Mouse (Mus musculus) midbrain, embryonic 10.5 days (tissue): ENCODE data around the gene Cbx3. TPM values are rescaled to one million over a fixed set of nuclear protein-coding genes. Genes with fewer than 3 reads are reported as not detected.
"Not testable (repeated sequence)": the region's sequence is repeated elsewhere in the genome, so short reads cannot be mapped to it uniquely, and the experiment has no call there.

Experiments used
- DNase-seq: peaks from one replicate; pipeline ENCODE4 v3.0.0-alpha.2; 2017; ENCODE audit warnings: low spot score
- H3K27ac ChIP-seq: fragments of 300-500 bp; sonication (generic); replicated peaks from 2 replicates; pipeline ENCODE4 v1.5.1; 2016; ENCODE audit warnings: mild to moderate bottlenecking
- H3K27me3 ChIP-seq: fragments of 300-500 bp; sonication (generic); 2 replicates; pipeline ENCODE4 v1.6.1; 2016; ENCODE audit warnings: low read depth, mild to moderate bottlenecking; ENCODE audit not compliant: poor library complexity, severe bottlenecking
- H3K36me3 ChIP-seq: fragments of 300-500 bp; sonication (generic); 2 replicates; pipeline ENCODE4 v1.6.1; 2016; ENCODE audit warnings: mild to moderate bottlenecking, moderate library complexity
- H3K4me1 ChIP-seq: fragments of 300-500 bp; sonication (generic); 2 replicates; pipeline ENCODE4 v1.6.1; 2016
- H3K4me3 ChIP-seq: fragments of 300-500 bp; sonication (generic); 2 replicates; pipeline ENCODE4 v1.5.1; 2016; ENCODE audit warnings: mild to moderate bottlenecking, moderate library complexity
- H3K9me3 ChIP-seq: fragments of 300-500 bp; sonication (generic); replicated peaks from 2 replicates; pipeline ENCODE4 v1.6.1; 2016; ENCODE audit warnings: mild to moderate bottlenecking
- WGBS: fragments of 180-500 bp; shearing (Covaris S2); methylation state at CpG from one replicate; pipeline ENCODE4 v1.1.7; 2016; 5-methylcytosine and 5-hydroxymethylcytosine counted together
- polyA plus RNA-seq: library from polyadenylated mRNA; unstranded; fragments of >200 nt; fragmentation: Nextera tagmentation; extraction: Ambion mirVana; gene quantifications from 2 replicates; pipeline ENCODE4 v1.2.1, GENCODE M21; 2016

Cbx3 gene
- polyA plus RNA-seq, 1 experiment from 2014 or later: 692 TPM

DNA sequence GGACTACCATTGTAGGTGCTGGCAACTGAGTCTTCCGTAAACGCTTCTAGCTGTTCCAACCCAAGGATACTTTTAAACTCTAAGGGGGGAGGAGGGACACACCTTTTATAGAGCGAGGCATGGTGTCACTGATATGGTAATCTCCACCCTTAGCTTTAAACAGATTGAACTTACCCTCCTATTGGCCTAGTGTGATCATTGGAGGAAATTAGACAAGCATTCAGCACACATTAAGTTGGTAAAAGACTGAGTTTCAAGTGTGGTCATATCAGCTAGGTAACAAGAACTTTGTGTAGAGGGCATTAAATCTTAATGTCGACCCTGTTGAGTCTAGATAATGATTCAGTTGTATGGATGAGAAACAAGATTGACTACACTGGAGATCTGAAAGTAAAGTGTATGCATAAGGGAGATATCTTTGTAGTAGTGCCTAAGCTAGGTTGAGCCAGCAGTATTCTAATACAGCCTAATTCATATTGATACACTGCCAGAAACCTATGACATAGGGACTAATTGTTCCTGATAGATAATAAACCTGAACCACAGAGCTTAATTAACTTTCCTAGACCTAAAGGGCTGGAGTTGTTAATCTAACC, 9.1 kb downstream of the Cbx3 start:
- H3K4me1 ChIP-seq: no peaks in the 10 kb centered on the region; the same call in 1 of the 2 replicates
- WGBS: 94% methylated on average over 4 of the region's 4 CpGs
- no peaks in the 10 kb centered on the region for H3K9me3 ChIP-seq
- DNase-seq: no peak
- H3K36me3 ChIP-seq: peaks cover 89% of the 10 kb centered on the region
- no peaks in the 10 kb centered on the region for H3K27me3 ChIP-seq
- no peak overlapping the region for H3K27ac ChIP-seq
- H3K4me3 ChIP-seq: no peak overlapping the region

DNA sequence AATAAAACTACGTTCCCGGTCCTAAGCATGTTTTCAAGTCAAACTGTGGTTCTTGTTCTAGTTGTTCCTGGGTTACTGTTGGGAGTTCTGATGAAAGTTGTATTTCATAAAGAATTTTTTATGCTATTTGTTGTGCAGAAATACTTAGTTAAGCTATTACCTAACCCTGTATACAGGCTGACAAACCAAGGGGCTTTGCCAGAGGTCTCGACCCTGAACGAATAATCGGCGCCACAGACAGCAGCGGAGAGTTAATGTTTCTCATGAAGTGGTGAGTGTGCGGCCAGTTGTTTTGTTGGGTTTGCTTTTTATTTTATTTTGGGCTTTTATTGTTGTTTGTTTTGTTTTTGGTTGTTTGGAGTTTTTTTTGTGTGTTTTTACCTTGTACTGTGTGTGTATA, 11.4 kb downstream of the Cbx3 start:
- 96% methylated on average over 8 of the region's 8 CpGs for WGBS
- Histone ChIP-seq H3K4me3 (no peak overlapping the region), H3K4me1 (no peaks in the 10 kb centered on the region), H3K27ac (no peak overlapping the region), H3K36me3 (peaks cover 73% of the 10 kb centered on the region), H3K27me3 (no peaks in the 10 kb centered on the region), H3K9me3 (no peaks in the 10 kb centered on the region)
- no peak for DNase-seq

DNA sequence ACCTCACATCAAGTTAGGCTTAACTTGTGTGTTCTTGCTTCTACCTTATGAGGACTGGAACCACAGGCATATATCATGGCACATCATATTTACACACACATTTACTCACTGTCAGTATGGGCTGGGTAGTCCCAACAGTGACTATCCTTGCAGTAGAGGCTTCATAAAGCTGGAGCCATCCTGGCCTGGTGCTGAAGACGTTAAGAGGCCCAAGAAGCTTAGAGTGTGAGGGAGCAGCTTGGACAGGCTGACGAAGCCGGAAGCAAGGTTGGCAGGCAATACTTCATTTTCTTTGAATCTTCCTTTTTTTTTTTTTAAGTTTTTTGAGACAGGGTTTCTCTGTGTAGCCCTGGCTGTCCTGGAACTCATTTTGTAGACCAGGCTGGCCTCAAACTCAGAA, 13.7 kb downstream of the Cbx3 start:
- 94% methylated on average over 3 of the region's 3 CpGs for WGBS
- Histone ChIP-seq H3K27me3 (no peaks in the 10 kb centered on the region), H3K4me1 (no peaks in the 10 kb centered on the region), H3K27ac (no peak overlapping the region), H3K36me3 (peaks cover 50% of the 10 kb centered on the region), H3K9me3 (no peaks in the 10 kb centered on the region; the same call in 1 of the 2 replicates), H3K4me3 (no peak overlapping the region)
- DNase-seq: peak; percentile 8

DNA sequence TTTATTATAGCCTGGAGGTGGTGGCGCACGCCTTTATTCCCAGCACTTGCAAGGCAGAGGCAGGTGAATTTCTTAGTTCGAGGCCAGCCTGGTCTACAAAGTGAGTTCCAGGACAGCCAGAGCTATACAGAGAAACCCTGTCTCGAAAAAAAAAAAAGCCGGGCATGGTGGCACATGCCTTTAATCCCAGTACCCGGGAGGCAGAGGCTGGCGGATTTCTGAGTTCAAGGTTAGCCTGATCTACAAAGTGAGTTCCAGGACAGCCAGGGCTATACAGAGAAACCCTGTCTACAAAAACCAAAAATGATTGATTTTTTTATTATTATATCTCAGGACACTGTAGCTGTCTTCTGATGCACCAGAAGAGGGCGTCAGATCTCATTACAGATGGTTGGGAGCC, 14.4 kb downstream of the Cbx3 start:
- not testable (repeated sequence) for H3K4me3 ChIP-seq, H3K27ac ChIP-seq, H3K4me1 ChIP-seq, H3K27me3 ChIP-seq, H3K9me3 ChIP-seq
- WGBS: 88% methylated on average over 8 of the region's 8 CpGs
- peaks cover 43% of the 10 kb centered on the region for H3K36me3 ChIP-seq
- peak; percentile 10 for DNase-seq

DNA sequence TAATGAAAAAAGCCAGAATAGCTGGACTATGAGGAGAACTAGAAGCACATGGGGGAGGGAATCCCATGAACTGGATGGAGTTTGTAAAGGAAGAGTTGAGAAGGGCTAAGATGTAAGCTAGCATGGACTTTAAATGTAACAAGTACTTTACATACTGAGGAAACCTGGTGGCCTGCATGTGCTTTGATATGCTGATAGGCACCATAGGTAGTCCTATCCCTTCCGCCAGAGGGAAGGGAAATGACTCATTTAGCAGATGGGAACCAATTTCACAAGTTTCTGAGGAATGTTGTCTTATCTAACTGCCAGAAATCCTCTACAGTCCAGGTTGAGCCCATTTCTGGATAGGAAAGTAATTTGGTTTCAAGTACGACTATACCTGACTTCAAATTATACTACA, 15.5 kb downstream of the Cbx3 start:
- Histone ChIP-seq H3K27ac (no peak overlapping the region), H3K36me3 (peaks cover 32% of the 10 kb centered on the region), H3K4me3 (no peak overlapping the region), H3K27me3 (no peaks in the 10 kb centered on the region), H3K9me3 (no peaks in the 10 kb centered on the region; the same call in 1 of the 2 replicates), H3K4me1 (no peaks in the 10 kb centered on the region; the same call in 1 of the 2 replicates)
- DNase-seq: peak; percentile 7
- WGBS: 61% methylated on average over 2 of the region's 2 CpGs

DNA sequence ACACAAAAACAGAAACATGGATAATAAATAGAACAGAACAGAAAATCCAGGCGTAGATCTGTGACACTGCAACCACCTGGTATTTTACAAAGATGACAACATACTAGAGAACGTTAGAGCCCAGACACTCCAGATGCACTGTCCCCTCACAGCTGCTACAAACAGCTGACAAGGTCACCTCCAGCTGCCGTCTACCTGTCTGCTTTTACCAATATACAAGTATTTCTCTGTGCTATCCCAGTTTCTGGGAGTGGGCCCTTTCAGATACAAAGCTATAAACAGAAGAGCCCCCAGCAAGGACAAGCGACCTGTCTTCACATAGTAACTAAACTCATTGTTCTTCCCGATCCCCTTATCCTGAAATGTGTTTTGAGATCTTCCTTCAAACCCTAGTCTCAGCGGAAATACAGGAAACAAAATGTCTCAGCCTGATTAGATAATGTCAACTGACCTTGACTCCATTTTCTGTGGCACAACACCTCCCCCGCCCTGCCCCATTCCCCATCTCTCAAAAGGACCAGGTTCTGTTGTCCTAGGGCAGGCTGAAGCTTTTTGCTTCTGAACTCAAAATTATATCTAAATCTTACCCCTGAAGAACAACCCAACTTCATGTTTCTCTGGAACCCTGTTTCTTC, 16.0 kb downstream of the Cbx3 start:
- Histone ChIP-seq H3K36me3 (peaks cover 26% of the 10 kb centered on the region), H3K4me1 (no peaks in the 10 kb centered on the region; the same call in 1 of the 2 replicates), H3K9me3 (no peaks in the 10 kb centered on the region; the same call in 1 of the 2 replicates), H3K27me3 (no peaks in the 10 kb centered on the region), H3K4me3 (no peak overlapping the region), H3K27ac (no peak overlapping the region)
- DNase-seq: no peak
- WGBS: 77% methylated on average over 7 of the region's 7 CpGs

DNA sequence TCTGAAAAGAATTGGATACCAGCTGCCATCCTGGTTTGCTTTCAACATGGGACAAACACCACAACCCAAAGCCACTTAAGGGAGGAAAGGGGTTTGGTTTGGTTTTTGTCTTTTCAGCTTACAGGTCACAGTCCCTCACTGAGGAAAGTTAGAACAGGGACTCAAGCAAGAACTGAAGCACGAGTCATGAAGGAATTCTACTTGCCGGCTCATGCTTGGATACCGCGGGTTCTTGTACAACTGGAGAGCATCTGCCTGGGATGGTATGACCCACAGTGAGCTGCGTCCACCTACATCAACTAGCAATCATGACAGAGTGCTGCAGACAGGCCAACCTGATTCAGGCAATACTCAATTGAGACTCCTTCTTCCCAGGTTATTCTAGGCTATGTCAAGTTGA, 16.6 kb downstream of the Cbx3 start:
- Histone ChIP-seq H3K4me1 (no peaks in the 10 kb centered on the region; the same call in 1 of the 2 replicates), H3K27me3 (no peaks in the 10 kb centered on the region)
- WGBS: 93% methylated on average over 5 of the region's 5 CpGs

DNA sequence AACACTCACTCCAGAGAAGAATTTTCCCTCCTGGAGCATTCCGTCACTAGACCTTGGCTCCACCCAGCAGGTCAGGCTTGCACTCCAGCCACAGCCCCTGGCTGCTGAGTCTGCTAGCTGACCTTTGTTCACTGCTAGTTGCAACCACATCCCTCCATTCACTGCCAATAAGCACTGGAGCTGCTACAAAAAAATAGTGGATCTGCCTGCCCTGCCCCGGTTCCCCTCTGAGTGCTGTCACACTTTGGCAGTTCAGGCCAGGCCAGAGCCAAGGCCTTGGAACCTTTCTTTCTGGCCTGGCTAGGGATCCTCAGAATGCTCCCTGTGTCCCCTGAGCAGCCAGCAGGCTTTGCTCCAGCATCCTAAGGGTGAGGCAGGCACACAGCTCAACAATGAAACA, 19.6 kb downstream of the Cbx3 start:
- no peak overlapping the region for H3K27ac ChIP-seq
- no peaks in the 10 kb centered on the region; the same call in 1 of the 2 replicates for H3K9me3 ChIP-seq
- no peak overlapping the region for H3K4me3 ChIP-seq
- no peaks in the 10 kb centered on the region; the same call in 1 of the 2 replicates for H3K4me1 ChIP-seq
- 71% methylated on average over 2 of the region's 2 CpGs for WGBS
- no peaks in the 10 kb centered on the region for H3K27me3 ChIP-seq
- peaks cover under 1% of the 10 kb centered on the region for H3K36me3 ChIP-seq
- DNase-seq: no peak

More for the DNA sequence above, 16.6 kb downstream of the Cbx3 start:
- peaks cover 21% of the 10 kb centered on the region for H3K36me3 ChIP-seq
- no peak overlapping the region for H3K27ac ChIP-seq
- no peak overlapping the region for H3K4me3 ChIP-seq
- H3K9me3 ChIP-seq: no peaks in the 10 kb centered on the region; the same call in 1 of the 2 replicates
- DNase-seq: no peak

DNA sequence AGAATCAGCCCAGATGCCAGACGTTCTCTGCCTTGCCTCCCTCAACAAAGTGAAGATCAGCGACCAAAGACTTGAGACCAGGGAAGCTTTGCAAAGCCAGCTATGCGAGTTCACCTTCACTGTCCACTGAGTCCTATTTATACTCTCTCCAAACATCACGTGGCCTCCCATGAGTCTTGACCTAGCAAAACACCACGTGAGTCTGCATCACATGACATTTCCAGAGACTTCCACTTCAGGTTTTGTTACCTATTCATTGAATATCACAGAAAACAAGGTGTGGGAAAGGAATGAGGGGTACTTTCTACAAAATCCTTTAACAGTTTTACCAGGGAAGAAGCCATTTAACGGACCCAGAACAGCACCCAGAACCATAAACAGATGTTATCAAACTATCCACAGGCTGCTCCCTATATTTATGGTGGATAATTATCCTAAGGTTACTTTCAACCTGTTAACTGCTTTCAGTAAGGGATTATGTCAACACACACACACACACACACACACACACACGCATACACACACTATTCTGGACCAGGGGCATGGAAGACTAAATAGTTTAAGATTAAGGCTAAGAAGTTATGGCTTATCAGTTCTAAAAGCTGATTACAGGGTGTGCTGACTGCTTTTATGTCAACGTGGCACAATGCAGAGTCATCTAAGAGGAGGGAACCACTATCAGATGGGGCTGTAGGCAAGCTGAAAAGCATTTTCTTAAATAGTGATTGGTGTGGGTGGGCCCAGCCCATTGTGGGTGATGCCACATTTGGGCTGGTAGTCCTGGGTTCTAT, 27.4 kb downstream of the Cbx3 start:
- no peaks in the 10 kb centered on the region for H3K4me1 ChIP-seq
- H3K27ac ChIP-seq: no peak overlapping the region
- H3K4me3 ChIP-seq: no peak overlapping the region
- 78% methylated on average over 8 of the region's 8 CpGs for WGBS
- DNase-seq: no peak
- no peaks in the 10 kb centered on the region for H3K36me3 ChIP-seq
- no peaks in the 10 kb centered on the region for H3K27me3 ChIP-seq
- H3K9me3 ChIP-seq: no peaks in the 10 kb centered on the region

DNA sequence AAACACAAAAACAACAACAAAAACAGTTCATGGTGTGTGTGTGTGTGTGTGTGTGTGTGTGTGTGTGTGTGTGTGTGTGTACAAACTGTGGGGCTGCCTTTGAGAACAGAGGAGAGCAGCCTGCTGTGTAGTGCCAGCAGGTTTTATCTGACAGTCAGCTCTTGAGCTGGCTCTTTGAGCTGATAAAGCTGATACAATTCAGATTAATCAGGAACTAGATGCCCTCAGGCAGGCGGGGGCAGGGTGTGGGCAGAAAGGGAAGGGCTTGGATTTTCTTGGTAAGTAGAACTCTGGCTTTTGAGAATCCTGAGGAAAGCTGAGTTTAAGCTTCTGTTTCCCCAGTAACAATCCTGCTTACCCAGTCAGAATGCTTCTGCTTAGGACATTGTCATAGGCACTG, 35.5 kb downstream of the Cbx3 start:
- Histone ChIP-seq H3K27me3 (no peaks in the 10 kb centered on the region), H3K27ac (no peak overlapping the region), H3K4me1 (peaks cover 9% of the 10 kb centered on the region; the same call in 1 of the 2 replicates), H3K4me3 (no peak overlapping the region), H3K9me3 (no peaks in the 10 kb centered on the region), H3K36me3 (no peaks in the 10 kb centered on the region)
- 68% methylated on average over 1 of the region's 1 CpGs for WGBS
- no peak for DNase-seq

DNA sequence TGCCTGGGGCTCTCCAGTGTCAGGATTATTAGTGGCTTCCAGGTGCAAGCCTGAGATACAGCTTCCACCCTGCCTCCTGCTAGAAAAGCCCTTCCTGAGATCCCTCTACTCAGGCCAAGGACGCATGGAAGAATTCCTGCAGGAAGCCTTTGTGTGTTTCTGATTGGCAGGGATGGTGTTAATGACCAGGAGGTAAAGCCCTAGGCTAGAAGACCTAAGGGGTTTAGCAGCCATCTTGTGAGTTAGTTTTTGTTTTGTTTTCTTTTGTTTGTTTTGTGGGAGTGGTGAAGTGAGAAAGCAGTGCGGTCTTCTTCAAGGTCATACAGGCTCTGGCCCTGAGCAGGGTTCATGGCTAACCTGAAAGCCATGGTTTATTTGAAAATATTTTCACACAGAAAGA, 37.4 kb downstream of the Cbx3 start:
- H3K27me3 ChIP-seq: no peaks in the 10 kb centered on the region
- no peaks in the 10 kb centered on the region for H3K9me3 ChIP-seq
- no peak overlapping the region for H3K4me3 ChIP-seq
- no peak overlapping the region for H3K27ac ChIP-seq
- WGBS: 75% methylated on average over 2 of the region's 2 CpGs
- H3K36me3 ChIP-seq: no peaks in the 10 kb centered on the region
- H3K4me1 ChIP-seq: peaks cover 9% of the 10 kb centered on the region; the same call in 1 of the 2 replicates
- DNase-seq: no peak

DNA sequence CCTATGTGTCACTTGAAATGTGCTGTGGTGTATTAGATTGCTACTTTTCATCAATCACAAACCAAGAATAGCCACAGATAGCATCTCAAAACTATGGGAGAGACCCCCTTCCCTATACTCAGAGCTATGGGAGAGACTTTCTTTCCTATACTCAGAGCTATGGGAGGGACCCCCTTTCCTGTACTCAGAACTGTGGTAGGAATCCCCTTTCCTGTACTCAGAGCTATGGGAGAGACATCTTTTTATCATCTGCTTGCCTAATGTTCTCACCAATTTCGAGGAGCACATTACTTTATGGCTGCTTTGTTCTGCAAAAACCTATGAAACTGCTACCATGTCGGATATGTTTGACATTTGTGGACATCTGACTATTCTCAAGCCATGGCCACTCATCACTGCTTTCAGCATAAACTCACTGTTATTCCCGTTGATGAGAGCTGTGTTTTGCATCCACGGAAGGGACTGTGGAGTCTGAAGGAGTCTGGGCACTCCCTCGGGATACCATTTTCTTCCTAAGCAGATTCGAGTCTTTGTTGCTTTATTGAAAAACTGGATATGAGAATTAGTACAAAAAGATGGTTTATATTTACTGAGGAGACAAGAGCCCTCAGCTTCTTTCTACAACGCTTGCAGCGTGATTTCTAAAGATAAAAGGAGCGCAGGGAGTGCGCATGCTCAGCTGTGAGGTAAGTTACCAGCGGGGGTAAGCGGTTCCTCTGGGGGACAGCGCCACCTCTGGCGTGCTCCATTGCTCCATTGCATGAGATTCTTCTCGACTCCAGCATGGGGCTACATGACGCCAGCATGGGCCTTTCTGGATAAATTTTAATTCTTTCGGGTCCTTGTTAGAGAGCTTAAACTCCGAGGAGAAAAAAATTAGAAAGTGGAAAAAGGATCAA, 38.8 kb downstream of the Cbx3 start:
- DNase-seq: peak; percentile 73
- Histone ChIP-seq H3K27me3 (no peaks in the 10 kb centered on the region), H3K4me3 (peak overlapping the region; percentile 44), H3K27ac (peak overlapping the region; percentile 76), H3K36me3 (no peaks in the 10 kb centered on the region), H3K4me1 (peaks cover 9% of the 10 kb centered on the region; the same call in 1 of the 2 replicates), H3K9me3 (no peaks in the 10 kb centered on the region)
- 34% methylated on average over 18 of the region's 18 CpGs for WGBS
